Mouse (Mus musculus) erythroblast, embryonic 14.5 days (primary cell): ENCODE results near the gene Gm49320.
"Not testable (repeated sequence)": the region's sequence is repeated elsewhere in the genome, so short reads cannot be mapped to it uniquely, and the experiment has no call there.

ENCODE experiments used
- GATA1 ChIP-seq: IDR thresholded peaks from 2 replicates; pipeline ENCODE4 v1.6.1; 2012; ENCODE audit warnings: low read length, inconsistent platforms, mixed read lengths
- TAL1 ChIP-seq: IDR thresholded peaks from 3 replicates; pipeline ENCODE4 v1.6.1; 2012; ENCODE audit warnings: low read length, inconsistent platforms, mixed read lengths

- TF ChIP-seq GATA1, TAL1: not testable (repeated sequence)
Measured at GRCm38 (mm10) chr8:4255471-4255870, 16.8 kb downstream of the Gm49320 start.
